ENCODE assay signal across 18 mouse cellular contexts in genomic region chr2:167843921-167844320, GRCm38 (mm10).
DNase-seq lines count a peak whose midpoint lies in the region; ATAC-seq and TF ChIP-seq lines count a peak whose summit lies in the region.
"Had no signal": no experiment of that assay in that cellular context is flagged by ENCODE, and none has a peak within 500 bp of the region (broad histone marks: within the 10 kb centered on the region; RNA-seq: fewer than 3 reads in every experiment).

No protein-coding gene starts in this region.

- peak overlapping the region; percentile 99 for H3K27ac ChIP-seq in gastrocnemius, adult 2 months
- peak overlapping the region; percentile 97 for H3K27ac ChIP-seq in liver, adult 2 months (replicated peaks; ENCODE audit: insufficient read depth, low read depth, low read length)
- H3K27ac ChIP-seq in liver, embryonic 12.5 days: no peak overlapping the region
- H3K27ac ChIP-seq: embryonic facial prominence, embryonic 12.5 days; hindbrain, embryonic 12.5 days; left cerebral cortex, adult 2 months; stomach, embryonic 15.5 days had no signal

- no peak for TF ChIP-seq CTCF in gastrocnemius, adult 2 months (IDR thresholded peaks at IDR 0.05)
- no peak for TF ChIP-seq CTCF in liver, adult 2 months (IDR thresholded peaks at IDR 0.05; ENCODE audit: low read depth, low read length)
- no peak for TF ChIP-seq CTCF in brain, embryonic 14.5 days (IDR thresholded peaks at IDR 0.05; ENCODE audit: borderline replicate concordance, extremely low read depth, insufficient read depth, insufficient read length)

- no peaks in the 10 kb centered on the region for H3K27me3 ChIP-seq in liver, adult 2 months (ENCODE audit: control insufficient read depth, insufficient read depth, low read length)
- H3K27me3 ChIP-seq in liver, embryonic 12.5 days (replicated peaks): peaks cover 31% of the 10 kb centered on the region
- H3K27me3 ChIP-seq: embryonic facial prominence, embryonic 12.5 days; stomach, embryonic 15.5 days had no signal

- intact Hi-C loops in gastrocnemius, adult 2 months (cut with DNase I): no loop called here

- ATAC-seq in liver, embryonic 12.5 days: no peak
- ATAC-seq: inflammation-experienced regulatory T-cells, adult 6 months had no signal

- H3K4me1 ChIP-seq in liver, adult 2 months (ENCODE audit: control insufficient read depth, insufficient read depth, low read length): peaks cover 44% of the 10 kb centered on the region
- H3K4me1 ChIP-seq in liver, embryonic 12.5 days: peaks cover 56% of the 10 kb centered on the region

- no peak for TF ChIP-seq POLR2A in liver, adult 2 months (IDR thresholded peaks at IDR 0.05; ENCODE audit: extremely low read depth, insufficient read depth, low read length)
- no peak for TF ChIP-seq POLR2A in brain, embryonic 14.5 days (IDR thresholded peaks at IDR 0.05; ENCODE audit: borderline replicate concordance, extremely low read depth, insufficient read depth, insufficient read length, poor library complexity, severe bottlenecking)

- H3K9me3 ChIP-seq in liver, embryonic 12.5 days (replicated peaks): no peaks in the 10 kb centered on the region
- H3K9me3 ChIP-seq: embryonic facial prominence, embryonic 12.5 days; hindbrain, embryonic 12.5 days; stomach, embryonic 15.5 days had no signal

- H3K79me2 ChIP-seq in liver, adult 2 months (ENCODE audit: control insufficient read depth, insufficient read depth, low read length): no peaks in the 10 kb centered on the region

- no peak for DNase-seq in gastrocnemius, adult 2 months
- DNase-seq in gastrocnemius, postnatal 4 days (ENCODE audit: low spot score in 2 of 2): no peak
- DNase-seq in liver, adult 2 months (ENCODE audit: extremely low read depth, low read depth, low spot score): no peak
- DNase-seq in brain, adult 2 months (ENCODE audit: low read depth, low spot score): peak; percentile 32
- peak; percentile 44 for DNase-seq in brain, embryonic 14.5 days (ENCODE audit: low read depth)
- no peak for DNase-seq in spleen, postnatal 10 days (ENCODE audit: low spot score in 2 of 2)
- DNase-seq: cerebellum, adult 2 months; cerebellum, postnatal 25 days; right cerebral cortex, postnatal 4 days; thymus, adult 18-20 months; thymus, postnatal 36 days had no signal

- H3K4me2 ChIP-seq in liver, embryonic 12.5 days: no peak overlapping the region
- H3K4me2 ChIP-seq: embryonic facial prominence, embryonic 12.5 days; hindbrain, embryonic 12.5 days; midbrain, embryonic 11.5 days; stomach, embryonic 15.5 days had no signal

- peak overlapping the region; percentile 74 for H3K9ac ChIP-seq in liver, adult 2 months (ENCODE audit: low read depth, low read length)
- H3K9ac ChIP-seq in liver, embryonic 12.5 days: no peak overlapping the region
- H3K9ac ChIP-seq: embryonic facial prominence, embryonic 12.5 days; hindbrain, embryonic 12.5 days; stomach, embryonic 15.5 days had no signal

- 57% methylated on average over 5 of the region's 5 CpGs for WGBS in liver, adult 2 months
- 50% methylated on average over 5 of the region's 5 CpGs for WGBS in liver, embryonic 12.5 days (ENCODE audit: insufficient replicate concordance)

- no peak overlapping the region for H3K4me3 ChIP-seq in gastrocnemius, adult 2 months
- no peak overlapping the region for H3K4me3 ChIP-seq in liver, adult 2 months (ENCODE audit: insufficient read depth, low read depth, low read length)
- no peak overlapping the region for H3K4me3 ChIP-seq in liver, embryonic 12.5 days
- H3K4me3 ChIP-seq: embryonic facial prominence, embryonic 12.5 days; hindbrain, embryonic 12.5 days; left cerebral cortex, adult 2 months; stomach, embryonic 15.5 days had no signal

- no peaks in the 10 kb centered on the region for H3K36me3 ChIP-seq in liver, adult 2 months (ENCODE audit: control insufficient read depth, insufficient read depth, low read length)
- no peaks in the 10 kb centered on the region for H3K36me3 ChIP-seq in liver, embryonic 12.5 days
- H3K36me3 ChIP-seq: embryonic facial prominence, embryonic 12.5 days; hindbrain, embryonic 12.5 days; stomach, embryonic 15.5 days had no signal

Comparison
In these comparisons a context has a peak if more than half of its experiments do, and no peak if none do; other contexts are left out.
1. DNase-seq: peak in brain, adult 2 months (single experiment) and brain, embryonic 14.5 days (single experiment); none in gastrocnemius, adult 2 months (single experiment), gastrocnemius, postnatal 4 days (0 of 2), liver, adult 2 months (single experiment) and spleen, postnatal 10 days (0 of 2).